ENCODE assay signal across 8 mouse cellular contexts in genomic region chr6:127888581-127888980, GRCm38 (mm10). TPM values are rescaled to one million over a fixed set of nuclear protein-coding genes. Genes with fewer than 3 reads are reported as not detected.
A peak's percentile ranks its signal among the peaks of the same experiment; 100 is the strongest.
DNase-seq lines count a peak whose midpoint lies in the region; ATAC-seq and TF ChIP-seq lines count a peak whose summit lies in the region.
"Had no signal": no experiment of that assay in that cellular context is flagged by ENCODE, and none has a peak within 500 bp of the region (broad histone marks: within the 10 kb centered on the region; RNA-seq: fewer than 3 reads in every experiment).

No protein-coding gene starts in this region.

- H3K4me2 ChIP-seq in lung, embryonic 15.5 days = peak overlapping the region; percentile 96
- H3K4me2 ChIP-seq in forebrain, embryonic 15.5 days (replicated peaks) = peak overlapping the region; percentile 63
- peak overlapping the region; percentile 87 for H3K4me2 ChIP-seq in limb, embryonic 13.5 days (replicated peaks)
- H3K4me2 ChIP-seq in stomach, postnatal 0 days (replicated peaks; ENCODE audit: low read depth) = peak overlapping the region; percentile 65; the same call in 1 of the 2 replicates

- TF ChIP-seq CTCF in stomach, postnatal 0 days (IDR thresholded peaks at IDR 0.05; ENCODE audit: low read depth) = no peak

- no peaks in the 10 kb centered on the region for H3K27me3 ChIP-seq in lung, embryonic 15.5 days
- no peaks in the 10 kb centered on the region for H3K27me3 ChIP-seq in forebrain, embryonic 15.5 days
- H3K27me3 ChIP-seq in limb, embryonic 13.5 days = no peaks in the 10 kb centered on the region; the same call in 1 of the 2 replicates
- H3K27me3 ChIP-seq in stomach, postnatal 0 days (ENCODE audit: control insufficient read depth, insufficient read depth, low read length) = no peaks in the 10 kb centered on the region

- H3K9ac ChIP-seq in lung, embryonic 15.5 days = peak overlapping the region; percentile 59
- no peak overlapping the region for H3K9ac ChIP-seq in forebrain, embryonic 15.5 days (replicated peaks)
- H3K9ac ChIP-seq in limb, embryonic 13.5 days = peak overlapping the region; percentile 82; the same call in 1 of the 2 replicates
- no peak overlapping the region for H3K9ac ChIP-seq in stomach, postnatal 0 days (ENCODE audit: low read length)

- WGBS in lung, embryonic 15.5 days = 56% methylated on average over 3 of the region's 3 CpGs
- WGBS in forebrain, embryonic 15.5 days = 52% methylated on average over 3 of the region's 3 CpGs
- WGBS in limb, embryonic 13.5 days = 41% methylated on average over 3 of the region's 3 CpGs
- WGBS in stomach, postnatal 0 days = 66% methylated on average over 3 of the region's 3 CpGs

- ATAC-seq in lung, embryonic 15.5 days (ENCODE audit: borderline replicate concordance, extremely low read depth, low FRiP score, low TSS enrichment) = no peak; the same call in 1 of the 2 replicates
- no peak for ATAC-seq in forebrain, embryonic 15.5 days (replicated peaks)
- ATAC-seq in limb, embryonic 13.5 days (ENCODE audit: low FRiP score, low read depth) = no peak
- no peak for ATAC-seq in stomach, postnatal 0 days (ENCODE audit: low FRiP score, low TSS enrichment)

- H3K27ac ChIP-seq in lung, embryonic 15.5 days = peak overlapping the region; percentile 88
- peak overlapping the region; percentile 84 for H3K27ac ChIP-seq in forebrain, embryonic 15.5 days (replicated peaks)
- H3K27ac ChIP-seq in limb, embryonic 13.5 days = peak overlapping the region; percentile 15; the same call in 1 of the 2 replicates
- no peak overlapping the region for H3K27ac ChIP-seq in stomach, postnatal 0 days (replicated peaks)

- peak overlapping the region; percentile 57 for H3K4me3 ChIP-seq in lung, embryonic 15.5 days
- H3K4me3 ChIP-seq in forebrain, embryonic 15.5 days = peak overlapping the region; percentile 48
- peak overlapping the region; percentile 61 for H3K4me3 ChIP-seq in limb, embryonic 13.5 days
- H3K4me3 ChIP-seq in stomach, postnatal 0 days (ENCODE audit: low read depth, low read length) = no peak overlapping the region

- no peaks in the 10 kb centered on the region for H3K36me3 ChIP-seq in lung, embryonic 15.5 days
- no peaks in the 10 kb centered on the region for H3K36me3 ChIP-seq in forebrain, embryonic 15.5 days
- no peaks in the 10 kb centered on the region for H3K36me3 ChIP-seq in limb, embryonic 13.5 days
- H3K36me3 ChIP-seq in stomach, postnatal 0 days (ENCODE audit: control insufficient read depth, insufficient read depth, low read length) = no peaks in the 10 kb centered on the region
- H3K36me3 ChIP-seq: G1E had no signal

- no peaks in the 10 kb centered on the region for H3K9me3 ChIP-seq in lung, embryonic 15.5 days
- no peaks in the 10 kb centered on the region for H3K9me3 ChIP-seq in forebrain, embryonic 15.5 days
- no peaks in the 10 kb centered on the region for H3K9me3 ChIP-seq in limb, embryonic 13.5 days
- H3K9me3 ChIP-seq in stomach, postnatal 0 days (ENCODE audit: control insufficient read depth, low read length) = no peaks in the 10 kb centered on the region

- peaks cover 33% of the 10 kb centered on the region for H3K4me1 ChIP-seq in lung, embryonic 15.5 days
- H3K4me1 ChIP-seq in forebrain, embryonic 15.5 days = peaks cover 29% of the 10 kb centered on the region
- H3K4me1 ChIP-seq in limb, embryonic 13.5 days = peaks cover 32% of the 10 kb centered on the region
- no peaks in the 10 kb centered on the region for H3K4me1 ChIP-seq in stomach, postnatal 0 days (replicated peaks; ENCODE audit: control insufficient read depth, insufficient read depth)

- TF ChIP-seq EP300 in stomach, postnatal 0 days (optimal IDR thresholded peaks at IDR 0.05) = no peak

- DNase-seq in lung, postnatal 36 days = no peak
- no peak for DNase-seq in stomach, postnatal 0 days (ENCODE audit: low spot score)
- DNase-seq in layer of hippocampus, adult 11-12 months (ENCODE audit: low spot score) = no peak
- no peak for DNase-seq in cerebellum, postnatal 25 days

RNA-seq across cellular contexts. Expression of gene Tspan11, which starts 1.2 kb away (rescaled TPM):
- polyA plus RNA-seq in lung, embryonic 15.5 days (2015; fragmentation: Nextera tagmentation; extraction: Ambion mirVana) = 20.5 and 21.4 TPM in 2 replicates
- polyA plus RNA-seq in forebrain, embryonic 15.5 days (2015; fragmentation: Nextera tagmentation; extraction: Ambion mirVana) = 10.8 and 11.8 TPM in 2 replicates
- polyA plus RNA-seq in limb, embryonic 13.5 days (2015; fragmentation: Nextera tagmentation; extraction: Ambion mirVana) = 19.6 and 21.1 TPM in 2 replicates
- polyA plus RNA-seq in stomach, postnatal 0 days (2015; fragmentation: Nextera tagmentation; extraction: Ambion mirVana) = 2.3 and 2.4 TPM in 2 replicates
- polyA plus RNA-seq: G1E had no signal

Comparison
In these comparisons a context has a peak if more than half of its experiments do, and no peak if none do; other contexts are left out.
1. H3K9ac ChIP-seq: peak in lung, embryonic 15.5 days (single experiment) and limb, embryonic 13.5 days (single experiment); none in forebrain, embryonic 15.5 days (single experiment) and stomach, postnatal 0 days (single experiment).
2. Peak in every context shown above with its lines, with median percentiles within 50 percentile points of each other: H3K4me2 ChIP-seq.